Mouse (Mus musculus): ENCODE measurements at regions not wholly inside any gene's neighbourhood (a gene's known extent, or its start where the extent isn't known, plus 50 kb on each side); places are given as distances from the start of the nearest gene placed in this dataset.

GRCm38 (mm10) chr4:124086801-124087200, 169.0 kb upstream of the 4930535I16Rik start:
- no peak for DNase-seq (ENCODE audit: low spot score)

GRCm38 (mm10) chr4:124086254-124086653, 168.4 kb upstream of the 4930535I16Rik start:
- DNase-seq (ENCODE audit: low spot score) = no peak

GRCm38 (mm10) chr4:124079603-124080002, 161.8 kb upstream of the 4930535I16Rik start:
- DNase-seq (ENCODE audit: low spot score) = no peak

GRCm38 (mm10) chr4:124075551-124075950, 157.7 kb upstream of the 4930535I16Rik start:
- DNase-seq (ENCODE audit: low spot score) = no peak

- no peak for DNase-seq (ENCODE audit: low spot score)
Measured at GRCm38 (mm10) chr4:124073646-124074045, 155.8 kb upstream of the 4930535I16Rik start.

GRCm38 (mm10) chr4:124064601-124065000, 146.8 kb upstream of the 4930535I16Rik start:
- DNase-seq (ENCODE audit: low spot score) = no peak

GRCm38 (mm10) chr4:124063269-124064100, 145.7 kb upstream of the 4930535I16Rik start:
- no peak for DNase-seq (ENCODE audit: low spot score)

- DNase-seq (ENCODE audit: low spot score) = no peak
Measured at GRCm38 (mm10) chr4:124057607-124058006, 139.8 kb upstream of the 4930535I16Rik start.

GRCm38 (mm10) chr4:124054240-124054760, 136.5 kb upstream of the 4930535I16Rik start:
- no peak for DNase-seq (ENCODE audit: low spot score)

- no peak for DNase-seq (ENCODE audit: low spot score)
Measured at GRCm38 (mm10) chr4:124053340-124054038, 135.7 kb upstream of the 4930535I16Rik start.

GRCm38 (mm10) chr4:124052387-124052786, 134.6 kb upstream of the 4930535I16Rik start:
- no peak for DNase-seq (ENCODE audit: low spot score)

- DNase-seq (ENCODE audit: low spot score) = no peak
Measured at GRCm38 (mm10) chr4:124048348-124048831, 130.6 kb upstream of the 4930535I16Rik start.

GRCm38 (mm10) chr4:124047898-124048297, 130.1 kb upstream of the 4930535I16Rik start:
- no peak for DNase-seq (ENCODE audit: low spot score)

GRCm38 (mm10) chr4:124036483-124036882, 118.7 kb upstream of the 4930535I16Rik start:
- no peak for DNase-seq (ENCODE audit: low spot score)

- DNase-seq (ENCODE audit: low spot score) = no peak
Measured at GRCm38 (mm10) chr4:124035657-124036061, 117.8 kb upstream of the 4930535I16Rik start.

GRCm38 (mm10) chr4:124035192-124035591, 117.4 kb upstream of the 4930535I16Rik start:
- no peak for DNase-seq (ENCODE audit: low spot score)

GRCm38 (mm10) chr4:124028061-124028460, 110.2 kb upstream of the 4930535I16Rik start:
- DNase-seq (ENCODE audit: low spot score) = no peak

- DNase-seq (ENCODE audit: low spot score) = no peak
Measured at GRCm38 (mm10) chr4:124016401-124016800, 98.6 kb upstream of the 4930535I16Rik start.

GRCm38 (mm10) chr4:124015323-124015722, 97.5 kb upstream of the 4930535I16Rik start:
- DNase-seq (ENCODE audit: low spot score) = no peak

GRCm38 (mm10) chr4:124012406-124012805, 94.6 kb upstream of the 4930535I16Rik start:
- DNase-seq (ENCODE audit: low spot score) = no peak

- no peak for DNase-seq (ENCODE audit: low spot score)
Measured at GRCm38 (mm10) chr4:124008725-124009124, 90.9 kb upstream of the 4930535I16Rik start.

All from thymus, postnatal 0 days (tissue).